Mouse (Mus musculus) thymus, adult 2 months (tissue): ENCODE data around the gene Rev3l. TPM values are rescaled to one million over a fixed set of nuclear protein-coding genes. Genes with fewer than 3 reads are reported as not detected.

ENCODE experiments used
- DNase-seq: peaks from one replicate; pipeline ENCODE4 v3.0.0; 2021
- H3K27ac ChIP-seq: fragments of 200-500 bp; 2 replicates; pipeline ENCODE4 v1.5.1; 2012; ENCODE audit warnings: low read length, control low read depth; ENCODE audit not compliant: control insufficient read depth, insufficient read depth
- H3K27me3 ChIP-seq: fragments of 200-500 bp; 2 replicates; pipeline ENCODE4 v1.6.1; 2012; ENCODE audit warnings: mild to moderate bottlenecking, low read length, moderate library complexity, mixed read lengths; ENCODE audit not compliant: control insufficient read depth, insufficient read depth
- H3K36me3 ChIP-seq: fragments of 200-500 bp; 2 replicates; pipeline ENCODE4 v1.6.1; 2012; ENCODE audit warnings: mild to moderate bottlenecking, low read length, moderate library complexity; ENCODE audit not compliant: control insufficient read depth, insufficient read depth
- H3K4me1 ChIP-seq: fragments of 200-500 bp; replicated peaks from 2 replicates; pipeline ENCODE4 v1.6.1; 2012; ENCODE audit warnings: low read length; ENCODE audit not compliant: control insufficient read depth, insufficient read depth
- H3K4me3 ChIP-seq: fragments of 200-500 bp; 2 replicates; pipeline ENCODE4 v1.5.1; 2012; ENCODE audit warnings: mild to moderate bottlenecking, low read length, control low read depth, moderate library complexity; ENCODE audit not compliant: control insufficient read depth, insufficient read depth
- CTCF ChIP-seq: fragments of 200-500 bp; IDR thresholded peaks from 2 replicates; pipeline ENCODE4 v1.5.1; 2012; ENCODE audit warnings: mild to moderate bottlenecking, control low read depth, low read length, moderate library complexity, borderline replicate concordance; ENCODE audit not compliant: control insufficient read depth, poor library complexity, insufficient read depth; ENCODE audit errors: extremely low read depth
- POLR2A ChIP-seq: fragments of 200-500 bp; IDR thresholded peaks from 2 replicates; pipeline ENCODE4 v1.6.1; 2012; ENCODE audit warnings: mild to moderate bottlenecking, low read length, control low read depth, moderate library complexity; ENCODE audit not compliant: control insufficient read depth, poor library complexity, insufficient read depth; ENCODE audit errors: extremely low read depth
- WGBS: fragments of 180-500 bp; shearing (Covaris S2); methylation state at CpG from one replicate; pipeline ENCODE4 v1.1.7; 2018; 5-methylcytosine and 5-hydroxymethylcytosine counted together
- polyA plus RNA-seq: library from polyadenylated mRNA; depleted of rRNA; stranded (reverse); fragments of >200 nt; gene quantifications from 2 replicates; pipeline ENCODE4 v1.2.3, GENCODE M21; 2012

The Rev3l gene
- polyA plus RNA-seq, 1 experiment, result 31.8 TPM

DNA sequence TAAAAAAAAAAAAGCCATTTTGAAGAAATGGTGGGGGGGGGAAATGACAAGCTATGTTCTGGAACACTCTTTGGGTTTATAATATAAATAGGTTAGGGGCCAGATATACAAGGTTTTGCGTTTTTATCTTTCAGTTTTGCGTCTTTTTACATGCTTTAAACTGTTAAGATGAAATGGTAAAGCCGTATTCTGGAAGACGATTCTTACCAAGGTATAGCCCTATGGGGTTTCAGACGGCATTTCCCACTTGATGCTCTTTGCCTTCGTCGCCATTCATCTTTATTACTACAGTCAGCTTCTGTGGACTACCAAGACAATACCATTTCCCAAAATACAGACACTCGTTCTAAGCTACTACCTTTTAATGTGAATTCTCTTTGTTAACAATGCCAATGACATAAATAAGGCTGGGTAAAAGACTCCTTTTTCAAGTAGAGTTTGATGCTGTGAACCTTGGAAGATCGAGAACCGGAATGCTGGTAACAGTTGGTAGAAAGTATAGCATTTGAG is 1.6 kb downstream of the Rev3l start:
- H3K4me3 ChIP-seq, result no peak overlapping the region
- H3K4me1 ChIP-seq, result no peaks in the 10 kb centered on the region
- no peak for DNase-seq
- H3K27ac ChIP-seq, result no peak overlapping the region
- no peaks in the 10 kb centered on the region for H3K36me3 ChIP-seq
- WGBS, result 29% methylated on average over 10 of the region's 10 CpGs
- H3K27me3 ChIP-seq, result no peaks in the 10 kb centered on the region
- TF ChIP-seq POLR2A (no peak), CTCF (no peak)

DNA sequence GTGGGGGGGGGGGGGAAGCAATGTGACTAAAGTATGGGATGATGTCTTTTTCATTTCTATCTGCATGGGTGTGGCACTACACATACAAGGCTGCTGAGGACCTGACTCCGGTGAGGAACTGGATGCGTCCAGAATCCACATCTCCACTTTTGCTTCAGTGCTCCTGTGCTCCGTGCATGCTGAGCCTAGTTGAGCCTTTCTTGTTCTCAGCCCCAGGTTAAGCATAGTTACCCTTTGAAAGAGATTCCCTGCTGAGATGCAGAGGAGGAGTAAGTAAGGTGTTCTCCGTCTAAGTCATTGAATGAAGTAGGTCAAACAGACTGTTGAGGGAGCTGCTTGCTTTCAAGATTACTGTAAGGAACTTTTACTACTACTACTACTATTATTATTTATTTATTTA is 4.3 kb downstream of the Rev3l start:
- 95% methylated on average over 4 of the region's 4 CpGs for WGBS
- DNase-seq, result no peak

DNA sequence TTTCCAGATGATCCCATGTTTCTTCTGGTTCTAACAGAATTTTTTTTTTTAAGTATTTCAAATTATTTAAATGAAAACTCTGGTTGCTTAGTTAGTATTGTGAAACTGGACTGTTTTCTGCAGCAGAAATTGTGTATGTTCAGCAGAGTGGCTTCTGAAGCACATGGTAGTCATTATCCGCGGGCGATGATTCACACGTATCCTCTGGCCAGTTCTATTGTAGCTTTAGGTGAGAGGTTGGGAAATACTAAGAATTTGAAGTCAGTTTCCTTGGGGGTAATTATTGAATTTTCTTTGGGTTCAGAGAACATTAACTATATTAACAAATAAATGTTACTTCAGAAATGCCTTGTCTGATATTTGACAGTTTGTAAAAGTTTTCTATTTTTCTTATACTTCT is 10.1 kb downstream of the Rev3l start:
- TF ChIP-seq CTCF (no peak), POLR2A (no peak)
- no peak overlapping the region for H3K4me3 ChIP-seq
- no peaks in the 10 kb centered on the region for H3K4me1 ChIP-seq
- no peaks in the 10 kb centered on the region for H3K27me3 ChIP-seq
- 95% methylated on average over 4 of the region's 4 CpGs for WGBS
- H3K36me3 ChIP-seq, result no peaks in the 10 kb centered on the region
- H3K27ac ChIP-seq, result no peak overlapping the region
- no peak for DNase-seq

More for the DNA sequence above, 4.3 kb downstream of the Rev3l start:
- no peaks in the 10 kb centered on the region for H3K27me3 ChIP-seq
- no peaks in the 10 kb centered on the region for H3K36me3 ChIP-seq
- no peak overlapping the region for H3K4me3 ChIP-seq
- no peak overlapping the region for H3K27ac ChIP-seq
- H3K4me1 ChIP-seq, result no peaks in the 10 kb centered on the region
- TF ChIP-seq POLR2A (no peak), CTCF (no peak)

DNA sequence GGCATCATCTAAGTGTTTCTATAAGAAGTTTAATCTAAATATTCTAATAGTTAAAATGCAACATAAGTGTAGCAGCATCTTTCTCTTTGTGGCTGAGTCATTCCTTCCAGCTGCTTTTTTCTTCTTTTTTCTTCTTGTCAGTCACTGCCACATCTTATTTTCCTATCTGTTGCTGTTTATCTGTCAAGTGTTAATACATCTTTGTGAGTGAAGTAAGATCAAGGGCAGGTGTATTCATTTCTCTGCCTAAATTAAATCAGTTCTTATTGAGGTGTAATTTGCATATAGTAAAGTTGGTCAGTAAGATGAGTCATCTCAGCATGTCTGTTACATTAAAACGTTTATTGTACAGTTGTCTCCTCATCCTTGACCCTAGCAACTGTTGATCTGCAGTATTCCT is 32.8 kb downstream of the Rev3l start:
- Histone ChIP-seq H3K36me3 (no peaks in the 10 kb centered on the region), H3K4me3 (no peak overlapping the region), H3K4me1 (no peaks in the 10 kb centered on the region), H3K27ac (no peak overlapping the region), H3K27me3 (no peaks in the 10 kb centered on the region)
- 96% methylated on average over 1 of the region's 1 CpGs for WGBS
- DNase-seq, result no peak
- TF ChIP-seq CTCF (no peak), POLR2A (no peak)

DNA sequence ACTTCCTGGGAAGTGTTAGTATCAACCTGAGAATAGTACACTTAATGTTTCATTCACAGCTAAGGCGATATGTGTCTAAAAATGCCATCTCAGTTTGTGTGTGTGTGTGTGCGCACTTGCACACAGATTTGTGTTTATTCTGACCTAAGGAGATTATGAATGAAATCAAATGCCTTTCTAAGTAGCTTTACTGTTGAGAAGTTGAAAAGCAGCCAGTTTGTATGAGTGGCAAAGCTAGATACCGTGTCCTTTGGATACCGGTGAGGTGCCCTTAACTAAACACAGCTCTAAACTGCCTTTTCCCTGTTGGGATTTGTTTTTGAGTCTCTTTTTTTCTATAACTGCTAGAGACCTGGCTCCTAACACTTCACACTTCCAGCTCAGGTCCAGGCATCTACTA is 34.8 kb downstream of the Rev3l start:
- Histone ChIP-seq H3K4me3 (no peak overlapping the region), H3K4me1 (no peaks in the 10 kb centered on the region), H3K36me3 (no peaks in the 10 kb centered on the region), H3K27me3 (no peaks in the 10 kb centered on the region), H3K27ac (no peak overlapping the region)
- no peak for TF ChIP-seq POLR2A
- TF ChIP-seq CTCF, result no peak
- no peak for DNase-seq
- WGBS, result 96% methylated on average over 4 of the region's 4 CpGs

DNA sequence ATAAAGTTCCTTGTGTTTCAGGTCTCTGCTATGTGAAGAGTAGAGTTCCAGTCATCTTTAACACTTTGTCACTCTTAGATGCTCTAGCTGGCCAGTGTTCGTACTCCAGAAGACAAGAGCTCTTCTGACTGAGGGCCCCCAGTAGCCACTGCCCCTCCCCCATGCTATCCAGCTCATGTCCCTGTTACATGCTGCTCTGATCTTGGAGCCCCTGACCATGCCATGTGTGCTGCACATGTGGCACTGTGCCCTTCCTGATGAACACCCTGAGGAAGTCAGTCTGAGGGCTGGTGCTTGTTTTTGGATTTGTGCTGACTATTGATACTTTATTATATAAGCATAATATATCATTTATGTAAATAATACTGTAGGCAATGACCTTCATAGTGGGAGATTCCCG is 40.3 kb downstream of the Rev3l start:
- WGBS, result 88% methylated on average over 2 of the region's 2 CpGs
- H3K36me3 ChIP-seq, result no peaks in the 10 kb centered on the region
- H3K27ac ChIP-seq, result no peak overlapping the region
- no peak for DNase-seq
- H3K4me1 ChIP-seq, result peaks cover 6% of the 10 kb centered on the region
- TF ChIP-seq POLR2A (no peak), CTCF (no peak)
- no peaks in the 10 kb centered on the region for H3K27me3 ChIP-seq
- no peak overlapping the region for H3K4me3 ChIP-seq
